Mouse (Mus musculus): ENCODE data around the gene Ncoa6. TPM values are rescaled to one million over a fixed set of nuclear protein-coding genes. Genes with fewer than 3 reads are reported as not detected.
A peak's percentile ranks its signal among the peaks of the same experiment; 100 is the strongest.

Gene Ncoa6
- polyA plus RNA-seq, 1 experiment from 2014 or later = 30.0 TPM

- Histone ChIP-seq H3K27ac (ENCODE audit: low read depth, low read length) (no peak overlapping the region), H3K4me2 (replicated peaks; ENCODE audit: low read depth, low read length) (peak overlapping the region; percentile 88), H3K36me3 (ENCODE audit: control insufficient read depth, insufficient read depth, low read length) (peaks cover 5% of the 10 kb centered on the region; the same call in 1 of the 2 replicates), H3K9ac (ENCODE audit: low read depth, low read length) (peak overlapping the region; percentile 92), H3K27me3 (ENCODE audit: control insufficient read depth, insufficient read depth, low read length) (no peaks in the 10 kb centered on the region), H3K4me1 (ENCODE audit: control insufficient read depth, insufficient read depth, low read length) (0 out of 2 replicates have a peak, but pooled peaks cover 7% of the 10 kb centered on the region), H3K9me3 (ENCODE audit: control insufficient read depth, low read length) (no peaks in the 10 kb centered on the region), H3K4me3 (ENCODE audit: low read length) (peak overlapping the region; percentile 89)
- WGBS = 1% methylated on average over 11 of the region's 11 CpGs
- no peak for ATAC-seq (ENCODE audit: low FRiP score, low TSS enrichment)
Observed at GRCm38 (mm10) chr2:155381060-155381437, 92.6 kb downstream of the Ncoa6 start.

DNA sequence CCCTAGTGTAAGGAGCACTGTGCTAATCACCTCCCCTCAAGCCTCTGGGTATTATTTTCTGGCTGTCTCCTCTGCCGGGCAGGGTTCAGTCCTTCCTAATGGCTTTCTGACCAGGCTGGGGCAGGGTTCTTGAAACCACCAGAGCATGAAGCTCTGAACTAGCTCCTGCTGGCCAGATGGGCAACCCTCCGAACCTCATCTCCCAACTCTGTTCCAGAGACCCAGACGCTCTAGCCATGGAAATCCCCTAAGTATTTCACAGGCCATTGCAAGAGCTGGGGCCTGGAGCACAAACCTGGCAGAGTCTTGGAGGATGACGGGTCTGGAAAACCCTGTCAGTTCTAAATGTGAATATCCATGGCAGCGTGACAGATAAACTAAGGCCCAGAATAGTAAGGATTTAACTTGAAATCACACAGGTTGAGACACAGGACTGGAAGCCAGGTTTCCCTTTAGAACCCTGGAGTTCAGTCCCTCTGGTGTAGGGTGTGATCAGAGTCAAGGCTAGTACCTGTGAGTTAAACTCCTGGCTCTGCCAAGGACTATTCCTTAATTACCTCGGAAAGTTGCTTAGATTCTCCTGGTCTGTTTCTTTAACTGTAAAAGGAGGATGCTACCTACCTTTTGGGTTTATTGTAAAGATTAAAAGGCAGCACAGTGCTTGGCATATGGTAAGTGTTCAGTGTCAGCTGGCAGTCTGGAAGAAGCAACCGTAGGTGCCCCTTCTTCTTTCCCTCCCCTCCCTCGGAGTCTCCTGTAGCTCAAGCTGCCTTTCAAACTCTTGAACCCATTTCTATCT, 93.2 kb downstream of the Ncoa6 start, which contains the start of gene Trp53inp2:
TSS of gene Trp53inp2 (plus strand) at position 799 of the 799 bp plus-strand sequence.
- 42% methylated on average over 8 of the region's 8 CpGs for WGBS
- Histone ChIP-seq H3K27ac (ENCODE audit: low read depth, low read length) (peak within 1 kb of the TSS; percentile 85), H3K27me3 (ENCODE audit: control insufficient read depth, insufficient read depth, low read length) (no peaks in the 10 kb centered on the region), H3K36me3 (ENCODE audit: control insufficient read depth, insufficient read depth, low read length) (no peaks in the 10 kb centered on the region), H3K9ac (ENCODE audit: low read depth, low read length) (peak within 1 kb of the TSS; percentile 92), H3K9me3 (ENCODE audit: control insufficient read depth, low read length) (no peaks in the 10 kb centered on the region), H3K4me1 (ENCODE audit: control insufficient read depth, insufficient read depth, low read length) (0 out of 2 replicates have a peak, but pooled peaks cover 7% of the 10 kb centered on the region), H3K4me2 (replicated peaks; ENCODE audit: low read depth, low read length) (peak within 1 kb of the TSS; percentile 88), H3K4me3 (ENCODE audit: low read length) (peak within 1 kb of the TSS; percentile 89)
- no peak for ATAC-seq (ENCODE audit: low FRiP score, low TSS enrichment)

DNA sequence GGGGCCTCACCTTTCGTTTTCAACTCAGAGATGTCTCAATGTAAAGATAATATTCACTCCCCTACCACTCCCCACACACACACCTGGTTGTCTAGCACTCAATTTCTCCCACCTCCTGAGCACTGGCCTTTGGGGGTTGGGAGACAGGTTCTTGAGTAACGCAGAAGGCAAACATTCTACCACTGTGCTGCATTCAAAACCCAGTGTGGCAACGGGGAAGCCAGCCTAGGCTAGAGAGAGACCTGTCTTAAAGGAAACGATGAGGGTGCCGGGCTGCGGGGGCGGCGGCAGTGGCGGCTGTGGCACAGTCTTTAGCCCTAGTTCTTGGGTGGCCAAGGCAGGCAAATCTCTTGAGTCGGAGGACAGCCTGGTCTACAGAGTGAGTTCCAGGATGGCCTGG, 97.5 kb downstream of the Ncoa6 start:
- H3K27ac ChIP-seq (ENCODE audit: low read depth, low read length) = no peak overlapping the region
- 81% methylated on average over 10 of the region's 10 CpGs for WGBS
- no peaks in the 10 kb centered on the region for H3K4me1 ChIP-seq (ENCODE audit: control insufficient read depth, insufficient read depth, low read length)
- ATAC-seq (ENCODE audit: low FRiP score, low TSS enrichment) = no peak
- H3K9ac ChIP-seq (ENCODE audit: low read depth, low read length) = no peak overlapping the region
- H3K4me3 ChIP-seq (ENCODE audit: low read length) = no peak overlapping the region
- H3K9me3 ChIP-seq (ENCODE audit: control insufficient read depth, low read length) = no peaks in the 10 kb centered on the region
- H3K4me2 ChIP-seq (replicated peaks; ENCODE audit: low read depth, low read length) = no peak overlapping the region
- H3K27me3 ChIP-seq (ENCODE audit: control insufficient read depth, insufficient read depth, low read length) = no peaks in the 10 kb centered on the region
- H3K36me3 ChIP-seq (ENCODE audit: control insufficient read depth, insufficient read depth, low read length) = no peaks in the 10 kb centered on the region

DNA sequence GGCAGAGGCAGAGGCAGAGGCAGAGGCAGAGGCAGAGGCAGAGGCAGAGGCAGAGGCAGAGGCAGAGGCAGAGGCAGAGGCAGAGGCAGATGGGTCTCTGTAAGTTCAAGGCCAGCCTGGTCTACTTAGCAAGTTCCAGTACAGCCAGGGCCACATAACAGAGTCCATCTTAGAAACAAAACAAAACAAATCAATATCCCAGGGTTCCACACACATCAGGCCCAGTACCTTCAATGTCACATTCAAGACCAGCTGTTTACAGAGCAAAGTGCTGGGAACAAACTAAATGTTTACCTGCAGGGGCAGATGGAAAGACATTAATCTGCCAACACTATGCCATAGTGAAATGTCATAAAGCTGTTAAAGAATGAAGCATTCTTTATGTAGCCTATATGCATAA, 99.2 kb downstream of the Ncoa6 start:
- Histone ChIP-seq H3K4me2 (replicated peaks; ENCODE audit: low read depth, low read length) (no peak overlapping the region), H3K4me3 (ENCODE audit: low read length) (no peak overlapping the region), H3K9me3 (ENCODE audit: control insufficient read depth, low read length) (no peaks in the 10 kb centered on the region), H3K27ac (ENCODE audit: low read depth, low read length) (no peak overlapping the region), H3K9ac (ENCODE audit: low read depth, low read length) (no peak overlapping the region), H3K36me3 (ENCODE audit: control insufficient read depth, insufficient read depth, low read length) (no peaks in the 10 kb centered on the region), H3K27me3 (ENCODE audit: control insufficient read depth, insufficient read depth, low read length) (no peaks in the 10 kb centered on the region), H3K4me1 (ENCODE audit: control insufficient read depth, insufficient read depth, low read length) (no peaks in the 10 kb centered on the region)
- no peak for ATAC-seq (ENCODE audit: low FRiP score, low TSS enrichment)

GRCm38 (mm10) chr2:155373886-155374285, 99.8 kb downstream of the Ncoa6 start:
- Histone ChIP-seq H3K4me3 (ENCODE audit: low read length) (no peak overlapping the region), H3K27me3 (ENCODE audit: control insufficient read depth, insufficient read depth, low read length) (no peaks in the 10 kb centered on the region), H3K36me3 (ENCODE audit: control insufficient read depth, insufficient read depth, low read length) (no peaks in the 10 kb centered on the region), H3K4me1 (ENCODE audit: control insufficient read depth, insufficient read depth, low read length) (no peaks in the 10 kb centered on the region), H3K27ac (ENCODE audit: low read depth, low read length) (no peak overlapping the region), H3K9me3 (ENCODE audit: control insufficient read depth, low read length) (no peaks in the 10 kb centered on the region), H3K9ac (ENCODE audit: low read depth, low read length) (no peak overlapping the region), H3K4me2 (replicated peaks; ENCODE audit: low read depth, low read length) (no peak overlapping the region)
- ATAC-seq (ENCODE audit: low FRiP score, low TSS enrichment) = no peak
- WGBS = 70% methylated on average over 1 of the region's 1 CpGs

DNA sequence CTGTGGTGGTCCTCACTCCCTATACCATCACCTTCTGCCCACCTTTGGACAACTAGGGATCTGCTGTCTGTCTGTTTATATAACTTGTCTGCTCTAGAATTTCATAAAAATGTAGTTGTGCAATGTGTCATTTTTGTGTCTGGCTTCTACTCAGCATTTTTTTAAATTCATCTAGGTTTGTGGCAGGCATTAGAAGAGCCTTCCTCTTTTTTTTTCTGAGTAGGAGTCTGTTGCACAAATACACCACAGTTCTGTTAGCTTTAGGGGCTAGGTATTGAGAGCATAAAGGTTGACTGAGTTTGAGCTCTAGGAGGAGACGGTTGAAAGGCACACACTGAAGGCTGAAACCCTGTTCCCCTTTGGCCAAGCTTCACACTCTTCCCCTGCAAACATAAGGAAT, 100.4 kb downstream of the Ncoa6 start:
- Histone ChIP-seq H3K4me1 (ENCODE audit: control insufficient read depth, insufficient read depth, low read length) (no peaks in the 10 kb centered on the region), H3K36me3 (ENCODE audit: control insufficient read depth, insufficient read depth, low read length) (no peaks in the 10 kb centered on the region), H3K27me3 (ENCODE audit: control insufficient read depth, insufficient read depth, low read length) (no peaks in the 10 kb centered on the region), H3K9ac (ENCODE audit: low read depth, low read length) (no peak overlapping the region), H3K4me3 (ENCODE audit: low read length) (no peak overlapping the region), H3K27ac (ENCODE audit: low read depth, low read length) (no peak overlapping the region), H3K9me3 (ENCODE audit: control insufficient read depth, low read length) (no peaks in the 10 kb centered on the region), H3K4me2 (replicated peaks; ENCODE audit: low read depth, low read length) (no peak overlapping the region)
- no peak for ATAC-seq (ENCODE audit: low FRiP score, low TSS enrichment)
- WGBS = 69% methylated on average over 1 of the region's 1 CpGs

GRCm38 (mm10) chr2:155372451-155372850, 101.2 kb downstream of the Ncoa6 start:
- WGBS = 40% methylated on average over 4 of the region's 4 CpGs
- Histone ChIP-seq H3K27ac (ENCODE audit: low read depth, low read length) (no peak overlapping the region), H3K36me3 (ENCODE audit: control insufficient read depth, insufficient read depth, low read length) (no peaks in the 10 kb centered on the region), H3K9ac (ENCODE audit: low read depth, low read length) (no peak overlapping the region), H3K9me3 (ENCODE audit: control insufficient read depth, low read length) (no peaks in the 10 kb centered on the region), H3K4me2 (replicated peaks; ENCODE audit: low read depth, low read length) (no peak overlapping the region), H3K4me3 (ENCODE audit: low read length) (no peak overlapping the region), H3K4me1 (ENCODE audit: control insufficient read depth, insufficient read depth, low read length) (no peaks in the 10 kb centered on the region), H3K27me3 (ENCODE audit: control insufficient read depth, insufficient read depth, low read length) (no peaks in the 10 kb centered on the region)
- ATAC-seq (ENCODE audit: low FRiP score, low TSS enrichment) = no peak

DNA sequence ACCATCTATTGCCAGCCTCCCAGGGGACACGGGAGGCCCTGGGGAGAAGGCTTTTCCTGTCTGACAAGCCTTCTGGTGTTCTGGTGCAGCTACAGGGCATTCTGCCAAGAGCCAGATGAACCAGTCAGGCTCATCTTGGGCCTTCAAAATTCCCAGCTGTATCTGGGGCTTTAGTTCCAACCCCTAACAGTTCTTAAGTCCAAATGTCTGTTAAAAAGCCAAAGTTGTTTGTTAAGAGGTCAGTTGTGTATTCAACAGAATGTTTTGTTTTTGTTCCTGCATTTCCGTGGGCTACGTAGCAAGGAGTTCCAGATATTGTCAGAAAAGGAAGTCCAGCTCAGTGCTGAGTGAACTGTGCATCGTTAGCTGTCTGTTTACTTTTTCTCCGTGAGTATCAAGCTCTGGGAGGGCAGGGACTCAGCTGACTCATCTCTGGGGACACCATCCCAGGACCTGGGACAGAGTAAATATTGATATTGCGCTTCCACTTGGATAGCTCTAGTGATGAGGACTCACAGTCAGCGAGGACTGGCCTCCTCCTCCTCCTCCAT, 104.3 kb downstream of the Ncoa6 start:
- no peak for ATAC-seq (ENCODE audit: low FRiP score, low TSS enrichment)
- Histone ChIP-seq H3K4me1 (ENCODE audit: control insufficient read depth, insufficient read depth, low read length) (no peaks in the 10 kb centered on the region), H3K9ac (ENCODE audit: low read depth, low read length) (no peak overlapping the region), H3K27ac (ENCODE audit: low read depth, low read length) (0 out of 2 replicates have a peak overlapping the region, but pooled peaks have one; percentile 12), H3K27me3 (ENCODE audit: control insufficient read depth, insufficient read depth, low read length) (no peaks in the 10 kb centered on the region), H3K9me3 (ENCODE audit: control insufficient read depth, low read length) (no peaks in the 10 kb centered on the region), H3K4me3 (ENCODE audit: low read length) (no peak overlapping the region), H3K4me2 (replicated peaks; ENCODE audit: low read depth, low read length) (no peak overlapping the region), H3K36me3 (ENCODE audit: control insufficient read depth, insufficient read depth, low read length) (no peaks in the 10 kb centered on the region)
- WGBS = 45% methylated on average over 7 of the region's 7 CpGs

DNA sequence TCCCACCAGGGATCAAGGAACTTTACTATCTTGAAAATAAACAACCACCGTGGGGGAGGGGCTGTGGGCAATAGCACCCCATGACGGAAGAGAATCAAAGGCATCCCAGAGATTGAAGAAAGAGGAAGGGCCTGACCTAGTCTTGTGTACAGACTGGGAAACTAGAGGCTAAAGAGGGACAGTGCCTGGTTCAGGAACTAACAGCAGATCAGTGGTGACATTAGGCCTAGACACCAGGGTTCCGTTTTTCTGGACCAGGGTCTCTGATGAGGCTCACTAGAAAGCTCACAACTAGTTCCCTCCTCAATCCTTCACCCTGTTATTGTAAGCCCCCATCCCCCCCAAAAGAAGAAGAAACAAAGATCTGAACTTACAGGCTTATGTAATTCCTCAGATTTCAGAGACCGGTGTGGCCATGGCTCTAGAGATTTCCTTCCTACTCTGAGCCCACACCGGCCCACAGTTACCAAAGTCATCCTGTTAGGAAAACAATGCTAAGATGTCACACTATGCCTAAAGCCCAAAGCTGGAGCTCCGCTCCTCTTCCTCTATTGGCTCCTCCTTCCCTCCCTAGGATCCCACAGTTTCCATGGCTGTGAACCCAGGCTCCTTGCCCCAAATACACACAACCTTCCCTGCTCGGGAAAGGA, 105.9 kb downstream of the Ncoa6 start:
- no peak overlapping the region for H3K27ac ChIP-seq (ENCODE audit: low read depth, low read length)
- no peaks in the 10 kb centered on the region for H3K27me3 ChIP-seq (ENCODE audit: control insufficient read depth, insufficient read depth, low read length)
- H3K9ac ChIP-seq (ENCODE audit: low read depth, low read length) = no peak overlapping the region
- H3K4me2 ChIP-seq (replicated peaks; ENCODE audit: low read depth, low read length) = no peak overlapping the region
- no peaks in the 10 kb centered on the region for H3K9me3 ChIP-seq (ENCODE audit: control insufficient read depth, low read length)
- H3K4me3 ChIP-seq (ENCODE audit: low read length) = no peak overlapping the region
- 84% methylated on average over 7 of the region's 7 CpGs for WGBS
- H3K36me3 ChIP-seq (ENCODE audit: control insufficient read depth, insufficient read depth, low read length) = no peaks in the 10 kb centered on the region
- ATAC-seq (ENCODE audit: low FRiP score, low TSS enrichment) = no peak
- no peaks in the 10 kb centered on the region for H3K4me1 ChIP-seq (ENCODE audit: control insufficient read depth, insufficient read depth, low read length)
